Mouse (Mus musculus) embryonic fibroblast, embryonic 13.5 days (primary cell): ENCODE measurements at regions not wholly inside any gene's neighbourhood (a gene's known extent, or its start where the extent isn't known, plus 50 kb on each side); places are given as distances from the start of the nearest gene placed in this dataset.

Experiments
- CTCF ChIP-seq: IDR thresholded peaks from 2 replicates; pipeline ENCODE4 v1.5.1; 2011; ENCODE audit warnings: mild to moderate bottlenecking, control low read depth, low read length, moderate library complexity, borderline replicate concordance; ENCODE audit not compliant: insufficient read depth
- POLR2A ChIP-seq: IDR thresholded peaks from 2 replicates; pipeline ENCODE4 v1.6.1; 2011; ENCODE audit warnings: low read depth, mild to moderate bottlenecking, control low read depth, low read length, moderate library complexity

DNA sequence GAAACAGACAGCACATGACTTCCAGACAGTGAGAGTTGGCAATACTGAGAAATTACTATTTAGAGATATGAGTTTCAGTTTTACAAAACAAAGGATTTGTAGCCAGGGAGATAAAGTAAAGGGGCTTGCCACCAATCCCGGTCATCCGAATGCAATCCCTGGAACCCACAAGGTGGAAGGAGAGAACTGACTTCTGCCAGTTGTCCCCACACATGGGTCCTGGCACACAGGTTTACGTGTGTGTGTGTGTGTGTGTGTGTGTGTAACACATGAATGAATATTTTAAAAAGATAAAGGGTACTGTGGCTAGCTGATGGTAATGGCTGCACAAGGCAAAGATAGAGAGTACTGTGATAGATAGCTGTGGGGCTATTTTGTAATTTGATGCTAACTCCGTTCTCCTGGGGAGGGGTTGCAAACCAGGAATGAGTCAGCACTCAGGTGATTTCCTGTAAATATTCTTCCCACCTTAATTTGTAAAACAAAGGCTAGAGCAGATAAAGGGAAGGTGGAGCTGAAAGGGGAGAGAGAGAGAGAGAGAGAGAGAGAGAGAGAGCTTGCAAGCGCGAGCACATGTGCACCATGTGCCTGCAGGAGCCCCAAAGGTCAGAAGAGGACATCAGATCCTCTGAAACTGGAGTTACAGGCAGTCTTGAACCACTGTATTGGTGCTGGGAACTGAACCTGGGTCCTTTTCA, 226.7 kb downstream of the Lmx1a start:
- TF ChIP-seq POLR2A (no peak), CTCF (no peak)
